Mouse (Mus musculus) inflammation-experienced regulatory T-cells, adult 6 months (primary cell): ENCODE data around the gene Dlx6. TPM values are rescaled to one million over a fixed set of nuclear protein-coding genes. Genes with fewer than 3 reads are reported as not detected.

ENCODE experiments used
- ATAC-seq: one replicate; pipeline ENCODE4 v1.8.0; 2017
- polyA plus RNA-seq, 3 experiments: library from polyadenylated mRNA; unstranded; fragments of 100-300 nt; shearing (Covaris generic); gene quantifications; one replicate each; pipeline ENCODE4 v1.2.1; 2017

The Dlx6 gene
- polyA plus RNA-seq, result not detected

- no peak for ATAC-seq
These were observed at the start of gene Dlx6 for GRCm38 (mm10) chr6:6863160-6863870. Gene Dlx6, plus strand, starts transcription at chr6:6863334.

DNA sequence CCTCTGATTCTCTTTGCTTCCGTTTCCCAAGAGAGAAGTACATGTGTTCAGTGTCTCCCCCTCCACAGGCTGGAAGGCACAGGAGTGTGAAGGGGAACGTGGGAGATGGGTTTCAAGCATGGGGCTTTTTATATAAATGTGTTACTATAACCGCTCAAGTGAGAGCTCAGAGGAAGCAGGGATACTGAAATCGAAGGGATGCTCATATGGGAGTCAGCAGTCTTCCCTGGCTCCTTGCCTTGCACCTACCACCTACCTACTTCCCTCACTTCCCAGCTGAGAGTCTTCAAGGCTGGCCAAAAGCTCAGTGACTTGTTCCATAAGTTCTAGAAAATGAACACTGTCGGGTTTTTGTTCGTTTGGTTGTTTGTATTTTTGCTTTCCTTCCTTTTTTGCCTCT lies 46.3 kb upstream of the Dlx6 start:
- ATAC-seq, result no peak

GRCm38 (mm10) chr6:6818036-6818788 lies 44.9 kb upstream of the Dlx6 start:
- no peak for ATAC-seq

DNA sequence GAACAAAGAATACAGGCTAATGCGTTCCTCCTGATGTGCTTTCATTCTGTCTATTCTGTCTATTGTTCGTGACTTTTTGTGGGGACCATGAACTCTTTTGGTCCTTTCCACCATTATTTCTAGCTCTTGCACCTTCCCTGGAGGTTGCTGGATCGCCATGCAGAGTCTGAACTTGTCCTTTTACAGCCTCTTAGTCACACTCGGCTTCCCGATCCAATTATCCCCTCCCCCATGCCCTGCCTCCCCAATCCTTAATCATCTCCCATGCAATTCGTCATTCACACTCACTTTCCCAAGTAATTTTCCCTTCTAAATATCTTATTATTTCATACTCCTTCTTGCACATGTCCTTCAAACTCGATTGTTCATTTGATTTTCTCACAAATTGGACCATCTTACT lies 44.0 kb upstream of the Dlx6 start:
- no peak for ATAC-seq

- no peak for ATAC-seq
These were observed 37.8 kb upstream of the Dlx6 start for GRCm38 (mm10) chr6:6825313-6825712.

GRCm38 (mm10) chr6:6826861-6827260 lies 36.3 kb upstream of the Dlx6 start:
- no peak for ATAC-seq

DNA sequence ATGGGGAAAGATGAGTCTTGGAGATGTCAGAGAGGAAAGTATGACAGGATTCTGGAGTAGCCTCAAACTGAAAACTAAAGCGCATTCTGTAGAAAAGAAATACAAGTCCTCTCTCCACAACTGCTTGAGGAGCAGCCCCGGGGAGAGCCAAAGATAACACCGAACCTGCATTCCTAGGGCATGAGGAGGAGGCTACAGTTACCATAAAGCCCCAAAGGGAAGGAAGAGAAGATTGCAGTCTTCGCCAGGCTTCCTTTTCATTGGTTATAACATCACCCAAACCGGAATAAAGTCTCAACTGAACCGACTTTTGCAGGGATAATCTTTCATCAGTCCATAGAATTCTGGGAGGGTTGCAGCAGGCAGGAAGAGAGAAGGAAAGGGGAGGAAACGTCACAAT lies 32.7 kb upstream of the Dlx6 start:
- ATAC-seq, result no peak

DNA sequence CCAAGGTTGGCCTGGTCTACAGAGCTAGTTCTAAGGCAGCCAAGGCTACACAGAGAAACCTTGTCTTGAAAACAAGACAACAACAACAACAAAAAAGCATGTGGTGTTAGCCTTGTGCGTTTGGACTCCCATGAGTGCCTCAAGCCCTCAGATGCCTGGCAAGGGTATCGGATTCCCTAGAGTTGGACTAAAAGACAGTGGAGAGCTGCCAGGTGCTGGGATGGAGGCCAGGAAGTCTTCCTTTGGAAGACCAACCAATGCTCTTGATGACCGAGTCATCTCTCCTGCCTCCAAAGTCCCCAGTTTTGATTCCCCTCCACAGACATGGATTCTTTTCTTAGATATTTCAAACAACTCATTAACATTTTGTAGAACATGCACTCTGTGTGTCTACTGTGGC lies 29.8 kb upstream of the Dlx6 start:
- no peak for ATAC-seq

DNA sequence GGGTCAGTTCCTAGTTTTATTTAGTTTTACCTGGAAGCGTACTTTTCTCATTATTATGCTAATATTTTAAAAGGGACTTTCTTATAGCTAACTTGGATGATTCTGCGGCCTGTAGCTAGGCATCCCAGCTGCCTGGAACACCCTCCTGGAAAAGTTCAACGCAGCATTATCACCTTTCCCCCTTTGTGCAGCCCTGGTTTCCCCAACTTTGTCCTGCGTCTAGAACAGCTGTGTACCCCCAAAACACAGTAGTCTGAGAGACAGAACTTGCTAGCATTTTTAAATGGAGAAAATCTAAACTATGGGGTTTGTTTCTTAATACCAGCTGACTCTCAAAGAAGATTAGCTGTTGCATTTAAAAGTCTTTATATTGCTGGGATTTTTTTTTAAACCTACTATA lies 14.6 kb upstream of the Dlx6 start:
- ATAC-seq, result no peak

GRCm38 (mm10) chr6:6849744-6850143 lies 13.4 kb upstream of the Dlx6 start:
- ATAC-seq, result no peak

DNA sequence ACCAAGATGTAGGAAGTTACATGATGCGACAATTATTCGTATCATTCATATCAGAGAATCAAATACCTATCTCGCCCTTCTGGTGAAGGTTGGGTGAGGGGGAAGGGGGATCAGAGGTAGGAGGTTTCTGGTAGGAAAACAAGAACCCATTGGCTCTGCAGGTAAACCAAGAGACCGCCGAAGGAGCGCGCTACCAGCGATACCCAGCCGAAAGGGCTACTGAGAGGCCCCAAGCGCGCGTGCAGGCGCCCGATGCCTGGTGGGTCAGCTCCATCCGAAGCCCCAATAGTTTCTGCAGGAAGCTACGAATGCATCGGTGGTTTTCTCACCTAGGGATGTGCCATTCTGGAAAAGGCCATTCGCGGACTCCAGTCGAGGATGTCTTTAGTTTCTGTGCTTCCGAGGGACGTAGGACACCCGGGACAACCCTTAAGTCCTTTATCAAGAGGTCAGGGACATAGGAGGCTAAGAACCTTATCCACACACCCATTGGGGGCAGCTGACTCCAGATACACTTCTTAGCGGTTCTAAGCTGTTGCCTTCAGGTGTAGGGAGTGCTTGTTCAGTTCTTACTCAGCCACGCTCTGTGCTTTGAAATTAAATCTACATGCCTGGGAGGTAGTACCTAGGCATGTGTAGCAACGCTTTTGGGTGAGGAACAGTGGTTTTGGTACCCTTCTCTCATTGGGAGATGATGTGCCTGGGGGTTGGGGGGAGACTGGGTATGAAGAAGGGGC lies 12.6 kb upstream of the Dlx6 start:
- ATAC-seq, result no peak

GRCm38 (mm10) chr6:6851166-6851565 lies 12.0 kb upstream of the Dlx6 start:
- no peak for ATAC-seq

DNA sequence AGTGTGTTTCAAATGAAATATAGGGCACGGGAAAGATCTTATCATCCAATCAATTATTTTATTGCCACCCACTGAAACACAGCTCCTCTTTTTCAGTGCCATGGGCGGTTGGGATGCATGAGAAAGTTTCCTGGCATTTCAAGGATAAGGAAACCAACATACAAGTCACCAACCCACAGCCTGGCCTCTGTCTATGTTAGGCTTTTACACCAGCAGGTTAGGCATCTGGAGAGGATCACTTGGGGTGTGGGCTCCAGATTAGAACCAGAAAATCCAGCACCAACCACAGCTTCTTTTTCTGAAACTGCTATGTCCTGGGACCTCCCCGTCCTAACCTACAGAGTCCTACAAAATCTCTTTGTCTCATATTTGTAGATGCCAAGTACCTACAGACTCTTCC lies 10.2 kb upstream of the Dlx6 start:
- ATAC-seq, result no peak

- no peak for ATAC-seq
These were observed 9.0 kb upstream of the Dlx6 start for GRCm38 (mm10) chr6:6854176-6854575.

- ATAC-seq, result no peak
These were observed 8.0 kb upstream of the Dlx6 start for GRCm38 (mm10) chr6:6854902-6855745.

DNA sequence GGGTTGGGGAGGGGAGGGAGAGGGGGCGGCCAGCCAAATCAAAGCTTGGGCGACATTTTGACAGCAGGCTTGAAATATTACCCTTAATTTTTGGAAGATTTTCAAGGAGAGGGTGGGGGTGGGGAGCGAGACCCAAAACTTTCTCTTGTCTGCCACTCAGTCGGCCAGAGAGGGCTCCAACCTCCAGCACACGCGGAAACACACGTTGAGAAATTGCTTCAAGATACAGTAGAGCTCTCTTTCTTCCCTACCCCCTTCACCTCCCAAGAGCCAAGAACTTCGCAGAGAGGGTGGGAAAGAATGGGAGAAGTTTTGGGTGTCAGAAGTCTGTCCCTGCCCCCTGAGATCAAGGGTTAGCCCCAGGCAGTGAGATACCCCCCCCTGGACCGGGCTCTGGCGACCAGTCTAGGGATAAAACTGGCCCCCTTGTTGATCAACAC lies 7.4 kb upstream of the Dlx6 start:
- no peak for ATAC-seq

GRCm38 (mm10) chr6:6856316-6856715 lies 6.8 kb upstream of the Dlx6 start:
- ATAC-seq, result no peak

DNA sequence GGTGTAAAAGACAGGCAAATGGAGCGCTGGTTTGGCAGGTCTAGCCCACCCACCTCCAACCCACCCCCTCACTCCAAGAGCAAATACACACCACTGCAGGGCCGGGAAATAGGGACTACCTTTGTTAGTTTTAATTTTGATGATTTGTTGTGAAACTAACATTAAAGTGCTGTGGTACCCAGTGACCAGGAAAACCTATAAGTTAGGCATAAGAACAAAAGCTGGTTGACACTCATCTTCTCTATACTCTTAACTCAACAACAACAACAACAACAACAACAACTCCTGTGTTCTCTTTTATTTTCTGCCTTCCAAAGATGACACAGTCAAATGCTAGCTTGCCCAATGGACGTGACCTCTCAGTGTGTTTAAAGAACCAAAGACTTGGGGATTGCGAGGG lies 6.3 kb upstream of the Dlx6 start:
- ATAC-seq, result no peak

DNA sequence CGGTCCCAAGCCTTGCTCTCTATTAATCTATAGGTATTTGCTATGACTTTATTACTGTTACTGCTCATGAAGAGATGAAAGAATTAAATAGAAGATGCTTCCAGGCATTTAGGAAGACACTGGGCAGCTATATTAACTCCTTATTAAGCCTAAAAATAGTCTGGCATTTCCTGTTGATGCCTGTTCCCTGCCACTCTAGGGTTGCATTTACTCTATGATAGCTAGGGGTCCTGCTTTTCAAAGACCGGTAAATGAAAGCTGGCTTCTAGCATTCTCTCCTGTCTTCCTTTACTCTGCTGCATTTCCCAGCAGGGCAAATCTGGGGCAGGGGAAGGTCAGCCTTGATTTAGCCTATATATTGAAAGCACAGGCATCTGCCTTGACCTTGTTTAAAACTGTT lies 5.4 kb upstream of the Dlx6 start:
- no peak for ATAC-seq

GRCm38 (mm10) chr6:6858571-6858970 lies 4.6 kb upstream of the Dlx6 start:
- ATAC-seq, result no peak

DNA sequence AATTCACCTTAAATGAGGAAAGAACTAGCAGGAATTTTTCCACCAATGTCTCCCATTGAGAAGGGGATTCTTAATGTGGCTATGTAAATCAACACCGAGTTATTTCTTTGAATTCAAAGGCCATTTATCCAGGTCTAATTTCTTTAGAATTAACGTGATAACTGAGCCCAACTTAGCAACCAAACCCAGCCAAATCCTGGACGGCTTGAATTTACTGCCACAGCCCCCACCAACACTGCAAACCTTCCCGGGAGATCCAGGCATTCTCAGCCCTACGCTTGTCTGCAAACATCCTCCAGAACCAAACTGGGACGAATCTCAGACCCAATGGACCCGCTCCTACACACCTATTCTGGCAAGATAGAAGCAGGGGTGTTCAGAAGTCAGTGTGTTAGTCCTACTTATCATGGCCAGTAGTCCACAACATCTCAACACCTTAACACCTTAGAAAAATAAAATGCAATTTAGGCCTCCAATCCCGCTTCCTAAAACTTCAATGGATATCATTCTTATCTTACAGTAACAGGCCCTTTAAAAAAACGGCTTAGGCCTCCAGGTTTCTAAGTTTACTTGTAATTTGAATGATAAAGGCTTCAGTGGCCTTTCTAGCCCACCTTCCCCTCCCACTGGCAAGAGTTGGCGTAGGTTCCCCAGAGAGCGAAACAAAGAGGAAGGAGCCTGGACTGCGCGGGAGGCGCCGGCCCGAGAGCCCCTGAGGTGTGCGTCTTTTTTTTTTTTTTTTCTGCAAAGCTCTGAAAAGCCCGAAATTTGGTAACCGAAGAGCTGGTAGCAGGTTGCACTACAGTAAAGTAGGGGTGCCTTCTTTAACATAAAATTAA lies 3.8 kb upstream of the Dlx6 start:
- no peak for ATAC-seq

DNA sequence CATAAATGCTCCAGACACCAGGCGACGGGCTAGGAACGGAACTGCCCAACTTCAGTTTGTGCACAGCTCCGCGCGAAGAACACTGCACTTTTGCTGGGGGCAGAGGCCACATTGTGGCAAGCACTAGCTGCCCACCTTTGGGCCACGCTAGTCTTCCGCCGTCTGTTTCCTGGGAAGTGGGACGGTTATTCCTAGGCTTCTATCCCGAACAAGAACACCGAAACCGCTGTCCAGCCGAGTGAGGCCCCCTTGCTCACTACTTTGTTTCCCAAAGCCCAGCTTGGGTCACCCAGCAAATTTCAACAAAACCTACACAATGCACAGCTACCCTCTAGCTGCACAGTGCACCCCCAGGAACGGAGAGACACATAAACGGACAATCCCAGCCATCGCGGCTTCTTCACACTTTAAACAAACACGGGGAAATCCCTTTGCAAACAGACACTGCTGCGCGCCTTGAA lies 3.2 kb upstream of the Dlx6 start:
- ATAC-seq, result no peak
